In the genomic region with DNA sequence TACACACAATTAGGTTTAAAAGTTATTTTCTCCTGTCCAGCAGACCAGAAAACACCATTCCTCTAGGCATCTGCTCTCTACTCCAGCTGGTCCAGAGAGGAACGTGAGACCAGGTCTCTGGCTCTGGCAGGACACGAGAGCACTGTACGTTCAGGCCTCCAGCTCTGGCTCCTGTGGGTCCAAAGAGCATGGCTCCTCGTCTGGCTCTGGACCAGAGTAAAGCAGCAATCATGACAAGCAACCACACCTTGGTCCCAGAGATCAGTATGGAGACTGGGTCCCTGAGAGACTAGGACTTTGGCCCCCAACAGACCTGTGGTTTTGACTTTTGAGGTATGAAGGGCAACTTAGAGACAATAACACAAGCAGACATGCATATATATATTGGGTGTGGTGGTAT, we compare ENCODE assay signal across 21 mouse cellular contexts. TPM values are rescaled to one million over a fixed set of nuclear protein-coding genes. Genes with fewer than 3 reads are reported as not detected.
DNase-seq lines count a peak whose midpoint lies in the region; ATAC-seq and TF ChIP-seq lines count a peak whose summit lies in the region.
"Had no signal": no experiment of that assay in that cellular context is flagged by ENCODE, and none has a peak within 500 bp of the region (broad histone marks: within the 10 kb centered on the region; RNA-seq: fewer than 3 reads in every experiment).

No protein-coding gene starts in this region.

- no peaks in the 10 kb centered on the region for H3K27me3 ChIP-seq in intestine, embryonic 15.5 days (replicated peaks)
- no peaks in the 10 kb centered on the region for H3K27me3 ChIP-seq in intestine, embryonic 16.5 days (replicated peaks; ENCODE audit: control insufficient read depth, insufficient read depth, low read length)
- H3K27me3 ChIP-seq in small intestine, adult 2 months (ENCODE audit: control insufficient read depth, insufficient read depth, low read length): no peaks in the 10 kb centered on the region
- H3K27me3 ChIP-seq: embryonic facial prominence, embryonic 13.5 days; forebrain, embryonic 12.5 days; heart, embryonic 15.5 days had no signal

- peak; percentile 17 for DNase-seq in kidney, adult 9 months
- DNase-seq in kidney, postnatal 25 days: no peak
- no peak for DNase-seq in heart, postnatal 14 days
- DNase-seq: adrenal gland, adult 2 months; adrenal gland, postnatal 25 days; cerebellum, adult 18-20 months; cerebellum, adult 9-11 months; cerebellum, postnatal 36 days; gastrocnemius, postnatal 14 days; heart, adult 2 months had no signal

- H3K4me3 ChIP-seq in intestine, embryonic 15.5 days (replicated peaks): no peak overlapping the region
- no peak overlapping the region for H3K4me3 ChIP-seq in intestine, embryonic 16.5 days (ENCODE audit: low read length)
- H3K4me3 ChIP-seq in small intestine, adult 2 months (ENCODE audit: low read depth, low read length): no peak overlapping the region
- H3K4me3 ChIP-seq: embryonic facial prominence, embryonic 13.5 days; forebrain, embryonic 12.5 days; heart, adult 2 months; heart, embryonic 15.5 days; hindbrain, embryonic 10.5 days had no signal

- no peaks in the 10 kb centered on the region for H3K4me1 ChIP-seq in intestine, embryonic 15.5 days (replicated peaks)
- no peaks in the 10 kb centered on the region for H3K4me1 ChIP-seq in intestine, embryonic 16.5 days (ENCODE audit: control insufficient read depth, insufficient read depth, low read length)
- H3K4me1 ChIP-seq in small intestine, adult 2 months (ENCODE audit: control insufficient read depth, insufficient read depth, insufficient read length, low read length): peaks cover 5% of the 10 kb centered on the region
- H3K4me1 ChIP-seq: embryonic facial prominence, embryonic 13.5 days; forebrain, embryonic 12.5 days; heart, embryonic 15.5 days; hindbrain, embryonic 10.5 days had no signal

- H3K4me2 ChIP-seq in intestine, embryonic 15.5 days (replicated peaks): no peak overlapping the region
- no peak overlapping the region for H3K4me2 ChIP-seq in intestine, embryonic 16.5 days (ENCODE audit: low read depth, low read length)
- H3K4me2 ChIP-seq: embryonic facial prominence, embryonic 13.5 days; forebrain, embryonic 12.5 days; heart, embryonic 11.5 days; heart, embryonic 15.5 days had no signal

- no peak for TF ChIP-seq POLR2A in small intestine, adult 2 months (IDR thresholded peaks at IDR 0.05; ENCODE audit: low read depth, low read length)

- no peak overlapping the region for H3K9ac ChIP-seq in intestine, embryonic 15.5 days
- no peak overlapping the region for H3K9ac ChIP-seq in intestine, embryonic 16.5 days (ENCODE audit: low read depth, low read length)
- H3K9ac ChIP-seq: embryonic facial prominence, embryonic 13.5 days; forebrain, embryonic 12.5 days; heart, embryonic 15.5 days had no signal

- intact Hi-C loops in heart, postnatal 14 days (cut with DNase I): no loop called here

- no peaks in the 10 kb centered on the region for H3K36me3 ChIP-seq in intestine, embryonic 15.5 days
- no peaks in the 10 kb centered on the region for H3K36me3 ChIP-seq in intestine, embryonic 16.5 days (ENCODE audit: control insufficient read depth, insufficient read depth, low read length)
- no peaks in the 10 kb centered on the region for H3K36me3 ChIP-seq in small intestine, adult 2 months (ENCODE audit: control insufficient read depth, insufficient read depth, low read length)
- H3K36me3 ChIP-seq: embryonic facial prominence, embryonic 13.5 days; forebrain, embryonic 12.5 days; heart, embryonic 15.5 days; hindbrain, embryonic 10.5 days had no signal

- 63% methylated on average over 4 of the region's 4 CpGs for WGBS in intestine, embryonic 15.5 days
- WGBS in intestine, embryonic 16.5 days: 59% methylated on average over 4 of the region's 4 CpGs
- WGBS in small intestine, adult 2 months: 31% methylated on average over 4 of the region's 4 CpGs

- ATAC-seq in intestine, embryonic 15.5 days: peak; percentile 90
- peak; percentile 93 for ATAC-seq in intestine, embryonic 16.5 days
- ATAC-seq: forebrain, embryonic 16.5 days had no signal

- no peaks in the 10 kb centered on the region for H3K9me3 ChIP-seq in intestine, embryonic 15.5 days
- no peaks in the 10 kb centered on the region for H3K9me3 ChIP-seq in intestine, embryonic 16.5 days (ENCODE audit: control insufficient read depth, low read length)
- H3K9me3 ChIP-seq: embryonic facial prominence, embryonic 13.5 days; forebrain, embryonic 12.5 days; heart, embryonic 15.5 days; hindbrain, embryonic 10.5 days had no signal

- no peak overlapping the region for H3K27ac ChIP-seq in intestine, embryonic 15.5 days
- peak overlapping the region; percentile 26; the same call in 1 of the 2 replicates for H3K27ac ChIP-seq in intestine, embryonic 16.5 days (ENCODE audit: low read length)
- peak overlapping the region; percentile 33 for H3K27ac ChIP-seq in small intestine, adult 2 months (ENCODE audit: insufficient read depth, low read depth, low read length)
- H3K27ac ChIP-seq: embryonic facial prominence, embryonic 13.5 days; forebrain, embryonic 12.5 days; heart, adult 2 months; heart, embryonic 15.5 days; hindbrain, embryonic 10.5 days had no signal

- no peak for TF ChIP-seq CTCF in small intestine, adult 2 months (IDR thresholded peaks at IDR 0.05; ENCODE audit: extremely low read depth, insufficient read length, insufficient replicate concordance, low read depth, low read length)

RNA-seq across cellular contexts. Expression of a gene that starts 33.3 kb away (rescaled TPM):
- 40.0 and 42.5 TPM in 2 replicates for polyA plus RNA-seq in intestine, embryonic 15.5 days (2015; fragmentation: Nextera tagmentation; extraction: Ambion mirVana)
- polyA plus RNA-seq in intestine, embryonic 16.5 days (2015; fragmentation: Nextera tagmentation; extraction: Ambion mirVana): 33.2 and 35.0 TPM in 2 replicates
- polyA plus RNA-seq in small intestine, adult 2 months (2012; rRNA removed): 13.7 and 40.1 TPM in 2 replicates
- total RNA-seq in heart, postnatal 14 days (2021): 10 to 100 TPM; 25.7 to 27.0 TPM

RNA-seq across cellular contexts. Expression of a gene that starts 41.0 kb away (rescaled TPM):
- polyA plus RNA-seq in intestine, embryonic 15.5 days (2015; fragmentation: Nextera tagmentation; extraction: Ambion mirVana): 0.05 TPM in 1 of 2 replicates, not detected in the other
- not detected in 2 replicates for polyA plus RNA-seq in intestine, embryonic 16.5 days (2015; fragmentation: Nextera tagmentation; extraction: Ambion mirVana)
- polyA plus RNA-seq in small intestine, adult 2 months (2012; rRNA removed): 0.25 and 0.36 TPM in 2 replicates
- total RNA-seq in heart, postnatal 14 days (2021): not detected
- total RNA-seq: gastrocnemius, adult 18-20 months; gastrocnemius, postnatal 14 days; heart, adult 2 months; heart, postnatal 25 days had no signal
- polyA plus RNA-seq: embryonic facial prominence, embryonic 13.5 days; forebrain, embryonic 12.5 days; heart, embryonic 11.5 days; heart, embryonic 15.5 days; hindbrain, embryonic 10.5 days had no signal
